Mouse (Mus musculus) MEL (cell line): ENCODE data around the gene Slc25a28.

Experiments used
- CHD2 ChIP-seq: IDR thresholded peaks from 2 replicates; pipeline ENCODE4 v1.6.1; 2011; ENCODE audit warnings: low read length, improper control_type of control experiment
- CTCF ChIP-seq, 3 experiments: IDR thresholded peaks in 2 of 3; conservative IDR thresholded peaks in 1 of 3; 2 replicates each; pipeline ENCODE4 v1.5.1; 2011 to 2012; ENCODE audit warnings: low read length in 3 of 3, low read depth in 2 of 3, mild to moderate bottlenecking in 2 of 3, improper control_type of control experiment in 1 of 3, inconsistent platforms in 1 of 3, mixed read lengths in 1 of 3, moderate library complexity in 1 of 3; ENCODE audit not compliant: control insufficient read depth in 1 of 3, insufficient read depth in 1 of 3, poor library complexity in 1 of 3, severe bottlenecking in 1 of 3
- ELF1 ChIP-seq: IDR thresholded peaks from 2 replicates; pipeline ENCODE4 v1.6.1; 2014; ENCODE audit warnings: low read depth, mild to moderate bottlenecking, inconsistent platforms, low read length, improper control_type of control experiment, moderate library complexity
- EP300 ChIP-seq, 2 experiments: IDR thresholded peaks; 2 replicates each; pipeline ENCODE4 v1.6.1; 2011; ENCODE audit warnings: improper control_type of control experiment in 2 of 2, low read length in 2 of 2, low read depth in 1 of 2, mild to moderate bottlenecking in 1 of 2
- GABPA ChIP-seq: IDR thresholded peaks from 2 replicates; pipeline ENCODE4 v1.6.1; 2012; ENCODE audit warnings: low read depth, mild to moderate bottlenecking, inconsistent platforms, low read length, improper control_type of control experiment, moderate library complexity
- MAFK ChIP-seq: IDR thresholded peaks from 2 replicates; pipeline ENCODE4 v1.6.1; 2011; ENCODE audit warnings: low read depth, mild to moderate bottlenecking, low read length, improper control_type of control experiment, borderline replicate concordance
- POLR2A ChIP-seq, 2 experiments: IDR thresholded peaks; 2 replicates each; pipeline ENCODE4 v1.6.1; 2011 to 2012; ENCODE audit warnings: low read length in 2 of 2, mild to moderate bottlenecking in 2 of 2, control low read depth in 1 of 2, improper control_type of control experiment in 1 of 2, low read depth in 1 of 2, moderate library complexity in 1 of 2; ENCODE audit not compliant: control insufficient read depth in 1 of 2, insufficient read depth in 1 of 2, poor library complexity in 1 of 2
- POLR2AphosphoS5 ChIP-seq: IDR thresholded peaks from 2 replicates; pipeline ENCODE4 v1.6.1; 2012; ENCODE audit warnings: low read depth, borderline replicate concordance, mild to moderate bottlenecking, inconsistent platforms, low read length, moderate library complexity, mixed read lengths
- UBTF ChIP-seq: IDR thresholded peaks from 2 replicates; pipeline ENCODE4 v1.6.1; 2012; ENCODE audit warnings: low read depth, mild to moderate bottlenecking, inconsistent platforms, low read length, improper control_type of control experiment, moderate library complexity, borderline replicate concordance; ENCODE audit not compliant: insufficient read depth
- USF1 ChIP-seq: IDR thresholded peaks from 2 replicates; pipeline ENCODE4 v1.6.1; 2014; ENCODE audit warnings: low read depth, mild to moderate bottlenecking, inconsistent platforms, low read length, improper control_type of control experiment, moderate library complexity
- ZC3H11A ChIP-seq: IDR thresholded peaks from 2 replicates; pipeline ENCODE4 v1.6.1; 2012; ENCODE audit warnings: low read depth, mild to moderate bottlenecking, inconsistent platforms, low read length, improper control_type of control experiment
- ZMIZ1 ChIP-seq: IDR thresholded peaks from 2 replicates; pipeline ENCODE4 v1.6.1; 2012; ENCODE audit warnings: low read depth, mild to moderate bottlenecking, inconsistent platforms, low read length, improper control_type of control experiment, moderate library complexity

DNA sequence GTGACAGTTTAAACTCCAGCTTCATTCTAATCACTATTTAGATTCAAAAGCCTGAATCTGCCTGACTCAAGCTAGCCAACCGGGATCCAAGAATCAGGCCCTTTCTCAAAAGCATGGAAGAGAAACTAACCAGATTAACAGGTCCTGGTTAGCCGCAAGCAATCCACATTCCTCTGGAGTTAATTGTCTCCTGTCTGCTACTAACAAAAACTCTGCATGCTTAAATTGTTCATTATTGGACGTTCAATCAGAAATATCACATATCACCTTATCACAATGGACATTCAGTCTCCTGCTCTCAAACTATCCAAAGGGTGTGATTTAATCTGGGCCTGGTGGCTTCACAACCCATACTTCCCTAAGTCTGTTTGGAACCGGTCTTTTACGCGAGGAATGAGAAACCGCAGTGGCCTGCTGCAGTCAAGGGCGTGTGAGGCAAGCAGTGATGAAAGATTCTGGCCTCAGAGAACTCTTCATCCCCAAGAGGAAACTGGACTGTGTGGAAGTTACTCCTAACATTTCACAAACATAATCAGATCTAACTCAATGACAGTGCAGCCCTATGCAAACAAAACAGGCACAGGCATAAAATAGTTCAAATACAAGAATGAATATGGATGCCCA lies 5.4 kb downstream of the Slc25a28 start:
- TF ChIP-seq POLR2A (IDR thresholded peaks at IDR 0.05; ENCODE audit: control insufficient read depth in 1 of 2, insufficient read depth in 1 of 2, low read depth in 1 of 2, low read length in 2 of 2, poor library complexity in 1 of 2), result no peak
- no peak for TF ChIP-seq CTCF (IDR thresholded peaks at IDR 0.05 in 2 of 3, conservative IDR thresholded peaks at IDR 0.05 in 1 of 3; ENCODE audit: control insufficient read depth in 1 of 3, insufficient read depth in 1 of 3, low read depth in 2 of 3, low read length in 3 of 3, poor library complexity in 1 of 3, severe bottlenecking in 1 of 3)
- no peak for TF ChIP-seq CHD2
- no peak for TF ChIP-seq USF1
- no peak for TF ChIP-seq ELF1
- TF ChIP-seq ZC3H11A, result no peak
- TF ChIP-seq EP300 (IDR thresholded peaks at IDR 0.05; ENCODE audit: low read depth in 1 of 2, low read length in 2 of 2), result no peak
- TF ChIP-seq UBTF, result no peak
- TF ChIP-seq MAFK, result no peak
- TF ChIP-seq POLR2AphosphoS5, result no peak
- TF ChIP-seq GABPA, result no peak
- no peak for TF ChIP-seq ZMIZ1
